Mouse (Mus musculus) adrenal gland, postnatal 14 days (tissue): ENCODE measurements at regions not wholly inside any gene's neighbourhood (a gene's known extent, or its start where the extent isn't known, plus 50 kb on each side); places are given as distances from the start of the nearest gene placed in this dataset.

Experiments
- DNase-seq: peaks from one replicate; pipeline ENCODE4 v3.0.0; 2021; ENCODE audit warnings: mixed read lengths

DNA sequence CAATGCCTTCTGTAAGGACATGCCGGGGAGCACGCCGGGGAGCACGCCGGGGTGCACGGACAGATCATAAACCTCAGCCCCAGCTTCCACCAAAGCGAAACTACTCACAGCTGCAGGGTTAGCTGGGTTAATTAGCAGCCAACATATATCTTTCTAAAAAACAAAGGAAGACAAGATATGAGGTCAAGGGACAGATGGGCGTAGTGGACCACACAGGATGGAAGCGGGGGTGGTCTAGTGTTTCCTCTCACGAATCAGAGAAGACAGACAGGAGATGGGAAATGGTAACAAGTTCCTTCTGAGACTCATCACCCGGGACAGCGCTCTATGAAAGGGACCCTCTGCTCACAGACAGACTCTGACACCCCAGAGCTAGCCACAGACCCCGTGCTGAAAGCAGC lies 60.0 kb upstream of the Ajap1 start:
- DNase-seq, result no peak

DNA sequence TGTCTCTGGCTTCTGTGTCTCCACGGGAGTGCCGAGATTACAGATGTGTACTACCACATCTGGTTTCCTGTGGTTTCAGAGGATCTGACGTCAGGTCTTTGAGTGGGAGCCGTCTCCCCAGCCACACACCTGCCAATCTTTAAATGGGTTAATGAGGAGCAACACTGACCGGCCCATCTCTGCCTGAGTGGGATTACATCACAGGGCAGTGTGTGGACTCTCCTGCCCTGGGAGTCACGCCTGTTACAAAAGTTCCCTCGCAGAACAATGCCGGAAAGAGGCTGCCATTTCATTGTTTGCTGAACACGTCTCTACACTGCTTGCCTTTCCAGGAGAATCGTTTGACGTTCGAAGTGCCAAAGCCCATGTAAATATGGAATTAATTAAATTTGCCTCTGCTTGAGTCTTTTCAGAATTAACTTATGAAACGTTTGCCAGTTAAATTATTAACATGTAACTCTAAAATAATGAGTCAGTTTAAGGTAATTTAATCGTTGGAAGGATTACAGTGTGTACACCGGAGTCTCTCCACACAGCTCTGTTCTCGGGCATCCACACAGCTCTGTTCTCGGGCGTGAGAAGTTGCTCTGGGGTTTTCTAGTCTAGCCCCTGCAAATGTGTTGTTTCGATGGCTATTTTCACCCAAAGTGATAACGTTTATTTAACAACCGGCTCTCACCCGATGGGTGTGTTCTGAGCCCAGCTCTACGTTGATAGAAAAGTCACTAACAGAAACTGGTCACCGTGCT lies 61.5 kb upstream of the Ajap1 start:
- no peak for DNase-seq

DNA sequence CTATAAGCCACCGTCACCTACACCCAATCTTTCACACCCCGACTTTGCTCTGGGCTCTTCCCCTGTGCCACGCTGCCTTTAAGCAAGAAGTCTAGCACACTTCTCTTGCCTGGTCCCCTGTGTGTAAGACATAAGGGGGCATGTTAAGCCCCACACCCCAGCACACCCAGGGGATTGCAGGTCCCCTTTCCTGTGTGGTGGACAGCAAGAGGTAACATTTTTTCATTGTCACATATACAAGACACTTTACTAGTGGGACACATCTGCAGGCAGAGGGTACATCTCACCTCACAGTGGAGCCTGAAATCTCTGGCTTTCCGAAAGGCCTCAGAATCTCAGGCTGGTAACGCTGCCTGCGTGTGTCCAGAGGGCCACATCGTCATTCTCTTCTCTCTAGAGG lies 64.1 kb upstream of the Ajap1 start:
- no peak for DNase-seq

DNA sequence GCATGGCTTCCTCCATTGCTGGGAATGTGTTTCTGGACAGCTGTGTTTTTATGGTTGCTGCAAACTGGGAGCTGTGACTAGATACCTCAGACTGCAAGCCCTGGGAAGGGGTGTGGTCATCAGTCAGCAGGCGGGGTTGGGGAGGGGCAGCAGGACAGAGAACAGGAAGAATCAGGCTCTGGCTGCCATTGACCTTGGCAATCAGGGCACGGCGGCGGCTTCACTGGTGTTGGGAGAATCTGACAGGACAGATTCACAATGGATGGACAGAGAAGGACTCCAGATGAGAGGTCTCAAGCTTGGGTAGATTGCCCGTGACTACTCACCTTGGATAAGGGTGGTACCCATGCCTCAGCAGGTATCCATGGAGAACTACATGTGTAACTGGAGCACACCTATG lies 64.5 kb upstream of the Ajap1 start:
- DNase-seq, result no peak

DNA sequence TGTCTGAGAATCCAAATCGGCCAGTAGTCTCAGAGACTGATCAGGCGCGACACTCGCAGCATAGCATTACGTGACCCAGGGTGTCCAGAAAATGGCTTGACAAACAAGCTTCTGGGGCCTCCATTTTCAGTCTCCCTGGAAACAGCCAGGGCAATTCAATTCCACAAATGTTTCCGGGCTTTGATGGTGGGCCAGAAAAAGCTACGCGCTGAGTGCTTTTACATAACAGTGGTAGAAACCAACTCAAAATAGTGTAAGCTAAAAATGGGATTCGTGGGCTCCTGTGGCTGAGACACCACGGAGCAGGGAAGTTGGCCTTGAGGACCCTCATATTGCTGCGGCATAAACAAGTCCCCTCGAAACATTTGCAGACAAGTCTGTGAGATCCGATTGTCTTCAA lies 65.3 kb upstream of the Ajap1 start:
- no peak for DNase-seq

DNA sequence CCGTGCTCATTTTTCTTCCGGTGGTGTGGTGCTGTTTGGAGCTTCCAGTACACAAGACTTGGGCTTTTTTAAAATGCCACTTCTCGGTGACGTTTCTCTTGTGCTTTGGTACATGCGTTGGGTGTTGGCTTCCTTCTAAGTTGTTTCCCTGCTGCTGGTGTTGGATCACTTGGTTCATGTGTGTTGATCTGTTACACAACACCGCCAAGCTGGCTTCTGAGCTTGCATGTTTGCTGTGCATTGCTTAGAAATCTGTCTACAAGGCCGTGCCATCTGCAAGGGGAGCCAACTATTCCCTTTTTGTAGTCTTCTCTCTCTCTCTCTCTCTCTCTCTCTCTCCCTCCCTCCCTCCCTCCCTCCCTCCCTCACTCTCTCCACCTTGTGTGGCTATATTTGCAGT lies 68.7 kb upstream of the Ajap1 start:
- no peak for DNase-seq

DNA sequence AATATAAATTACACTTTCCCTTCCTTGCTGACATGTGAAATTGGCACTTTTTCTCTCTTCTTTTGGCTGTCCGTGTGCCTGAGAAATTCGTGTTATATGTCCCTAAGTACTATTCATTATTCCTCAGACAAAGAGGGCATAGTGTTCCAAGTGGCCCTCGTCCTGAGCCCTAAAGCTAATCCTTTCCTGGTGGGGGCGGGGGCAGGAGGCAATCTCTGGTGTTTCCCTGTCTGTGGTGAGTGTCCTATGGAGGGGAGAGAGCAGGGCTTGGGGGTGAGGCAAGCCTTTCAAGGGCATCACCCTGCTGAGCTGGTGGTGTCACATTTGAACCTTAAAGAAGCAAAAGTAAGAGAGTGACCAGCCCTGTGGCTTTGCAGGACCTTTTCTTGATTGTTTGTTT lies 69.9 kb upstream of the Ajap1 start:
- no peak for DNase-seq

DNA sequence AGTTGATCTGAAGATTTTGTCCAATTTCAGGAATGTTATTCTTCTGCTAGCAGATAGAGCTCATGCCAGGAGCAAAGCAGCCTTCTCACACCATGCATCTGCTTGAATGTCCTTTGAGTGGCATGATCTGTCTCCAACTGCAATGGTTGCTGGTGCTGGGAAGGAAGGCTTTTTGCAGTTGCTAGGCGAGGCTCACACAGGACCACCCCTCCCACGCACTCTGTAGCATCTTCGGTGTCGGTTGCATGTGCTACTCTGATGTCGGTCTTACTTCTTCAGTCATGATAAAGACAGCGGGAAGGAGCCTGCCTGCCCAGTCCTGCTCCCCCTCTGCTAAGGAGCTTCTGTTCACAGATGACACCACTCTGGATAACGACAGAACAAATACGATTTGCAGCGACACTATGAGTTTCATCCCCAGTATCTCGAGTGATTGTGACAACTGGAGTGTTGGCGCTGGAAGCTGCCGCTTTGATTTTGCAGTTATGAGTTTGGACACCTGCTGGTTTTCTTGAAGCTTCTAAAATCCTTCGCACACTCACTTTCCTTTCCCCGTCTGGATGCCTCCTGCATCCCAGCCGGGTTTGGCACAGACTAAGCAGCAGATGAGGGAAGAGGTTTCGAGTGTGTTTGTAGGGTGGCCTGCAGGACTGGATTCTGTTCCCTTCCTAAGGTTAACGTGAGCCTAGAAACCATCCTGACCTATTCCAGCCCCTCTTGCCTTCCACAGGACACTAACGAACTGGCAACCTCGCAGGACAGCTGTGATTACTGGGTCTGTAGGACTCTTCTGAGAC lies 75.4 kb upstream of the Ajap1 start:
- DNase-seq, result no peak

DNA sequence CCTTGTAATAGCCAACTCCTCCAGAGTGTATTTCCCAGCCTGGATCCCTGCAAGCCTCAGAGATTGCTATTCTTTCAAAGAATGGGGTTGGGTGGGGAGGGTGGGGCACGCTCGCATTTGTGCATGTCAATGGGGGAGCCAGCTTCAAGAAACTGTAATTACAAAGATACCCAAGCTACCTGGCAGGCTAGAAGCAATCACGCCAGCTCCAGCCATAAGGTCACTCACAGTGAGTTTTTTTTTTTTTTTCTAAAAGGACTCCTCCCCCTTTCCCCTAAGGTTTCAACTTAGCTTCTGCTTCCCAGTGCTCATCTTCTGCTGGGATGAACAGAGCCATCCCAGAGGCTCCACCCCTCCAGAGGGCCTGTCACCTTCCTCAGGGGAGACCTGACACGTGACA lies 77.0 kb upstream of the Ajap1 start:
- no peak for DNase-seq

DNA sequence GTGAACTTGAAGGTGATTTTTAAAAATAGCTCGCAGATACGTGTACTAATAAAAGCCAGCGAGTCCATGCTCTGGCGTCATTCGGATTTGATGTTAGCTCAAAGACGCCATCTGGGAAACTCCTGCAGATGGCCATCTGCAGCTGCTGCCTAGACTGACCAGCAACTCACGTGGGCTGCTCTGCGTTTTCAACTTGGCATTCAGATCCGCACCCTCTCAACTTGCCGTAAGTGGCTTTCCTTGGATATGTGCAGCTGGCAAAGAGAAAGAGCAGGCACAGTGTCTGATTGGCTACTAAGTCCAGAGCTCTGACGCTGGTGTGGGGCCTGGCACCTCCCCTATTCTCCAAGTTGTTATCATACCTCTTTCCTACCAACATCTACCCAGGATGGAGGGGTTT lies 77.6 kb upstream of the Ajap1 start:
- no peak for DNase-seq

DNA sequence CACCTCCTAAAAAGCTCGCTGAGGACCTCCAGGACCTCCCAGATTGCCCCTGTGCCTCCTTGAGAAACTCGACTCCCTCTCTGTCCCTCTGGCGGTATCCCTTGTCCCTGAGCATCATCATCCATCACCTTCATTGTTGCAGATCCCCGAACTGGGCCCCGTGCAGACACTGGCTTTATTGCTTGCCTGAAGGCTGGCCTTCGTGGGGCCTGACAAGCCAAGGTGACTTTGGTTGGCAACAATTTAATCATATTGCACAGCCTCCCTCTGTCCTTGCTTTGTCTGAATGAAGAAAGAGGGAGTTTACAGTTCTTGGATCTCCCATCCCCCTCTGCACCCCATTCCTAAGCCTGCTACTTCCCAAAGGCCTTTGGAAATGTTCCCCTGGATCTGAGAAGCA lies 78.3 kb upstream of the Ajap1 start:
- peak; percentile 85 for DNase-seq

DNA sequence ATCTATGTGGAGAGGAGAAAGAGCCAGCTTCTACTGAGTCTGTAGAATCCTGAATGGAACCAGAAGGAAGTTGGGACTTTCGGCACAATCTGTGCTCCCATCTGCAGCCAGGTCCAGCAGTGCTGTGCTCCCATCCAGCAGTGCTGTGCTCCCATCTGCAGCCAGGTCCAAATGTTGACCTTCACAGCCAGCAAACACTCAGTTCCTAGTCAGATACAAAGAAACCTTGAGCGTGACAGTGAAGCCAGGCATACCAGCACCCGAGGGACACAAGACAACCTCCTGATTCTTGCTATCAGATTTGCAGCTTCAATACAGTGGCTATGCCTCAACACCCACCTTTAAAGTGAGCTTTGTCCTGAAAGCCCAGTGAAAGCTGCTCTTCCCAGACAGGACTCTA lies 79.4 kb upstream of the Ajap1 start:
- DNase-seq, result peak; percentile 29

DNA sequence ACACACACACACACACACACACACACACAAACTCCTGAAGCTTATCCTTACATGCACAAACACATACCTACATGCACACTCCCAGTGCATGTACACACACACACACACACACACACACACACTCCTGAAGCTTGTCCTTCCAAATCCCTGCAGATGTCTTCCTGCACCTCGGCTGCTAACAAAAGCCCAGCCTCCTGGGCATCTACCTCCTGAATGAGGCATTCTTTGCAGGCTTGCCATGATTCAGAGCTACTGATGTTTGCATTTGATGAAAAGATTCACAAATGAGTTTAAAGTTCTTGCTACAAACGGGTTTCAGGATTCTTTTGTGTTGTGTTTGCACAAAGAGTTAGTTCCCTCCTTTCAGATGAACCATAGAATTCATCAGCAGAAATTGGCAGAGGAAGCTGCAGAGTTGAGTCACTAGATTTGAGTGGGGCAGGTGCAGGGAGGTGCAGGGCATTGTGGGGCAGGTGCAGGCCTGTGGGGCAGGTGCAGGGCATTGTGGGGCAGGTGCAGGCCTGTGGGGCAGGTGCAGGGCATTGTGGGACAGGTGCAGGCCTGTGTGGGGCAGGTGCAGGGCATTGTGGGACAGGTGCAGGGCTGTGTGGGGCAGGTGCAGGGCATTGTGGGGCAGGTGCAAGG lies 84.8 kb upstream of the Ajap1 start:
- DNase-seq, result no peak

DNA sequence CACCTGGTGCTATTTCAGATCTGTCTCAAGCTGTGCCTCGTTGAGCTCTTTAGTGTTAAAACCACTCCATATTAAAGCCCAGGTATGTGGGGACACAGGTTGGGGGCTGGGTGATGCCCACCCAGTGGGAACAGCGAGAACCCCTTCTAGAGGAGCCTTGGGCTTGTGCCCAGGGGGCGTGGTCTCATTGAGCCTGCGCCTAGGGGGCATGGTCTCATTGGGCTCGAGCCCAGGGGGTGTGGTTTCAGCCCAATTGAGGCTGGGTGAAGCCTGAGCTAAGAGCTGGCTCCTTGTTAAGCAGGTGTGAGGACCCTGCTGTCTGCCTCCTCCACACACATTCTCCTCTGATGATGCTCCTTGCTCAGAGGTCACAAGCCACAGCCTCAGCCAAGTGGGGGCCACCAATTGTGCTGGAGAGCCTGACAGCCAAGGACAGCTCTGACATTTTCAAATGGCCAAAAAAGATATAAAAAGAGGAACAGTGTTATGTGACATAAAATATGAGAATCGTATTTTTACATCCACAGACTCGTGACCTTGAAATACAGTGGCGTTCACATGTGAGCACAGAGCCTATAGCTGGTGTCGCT lies 90.7 kb upstream of the Ajap1 start:
- DNase-seq, result peak; percentile 63

DNA sequence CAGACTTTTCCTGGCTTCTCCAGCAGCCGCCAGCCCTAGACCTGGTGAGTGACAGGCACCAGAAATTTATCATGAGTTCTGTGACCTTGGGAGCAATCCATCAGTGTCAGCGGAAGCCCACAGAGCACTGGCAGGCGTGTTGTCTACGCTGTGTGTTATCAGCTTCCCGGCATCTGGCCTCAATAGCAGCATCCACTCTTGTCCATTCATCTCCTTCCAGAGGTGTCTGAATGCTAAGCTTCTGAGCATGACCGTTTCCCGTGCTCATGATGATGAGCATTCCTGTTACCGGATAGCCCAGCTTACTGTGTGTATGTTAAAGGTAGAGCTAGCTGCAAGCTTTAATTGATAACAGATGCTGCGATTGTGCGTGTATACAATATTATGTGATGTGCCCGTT lies 110.7 kb upstream of the Ajap1 start:
- peak; percentile 35 for DNase-seq

DNA sequence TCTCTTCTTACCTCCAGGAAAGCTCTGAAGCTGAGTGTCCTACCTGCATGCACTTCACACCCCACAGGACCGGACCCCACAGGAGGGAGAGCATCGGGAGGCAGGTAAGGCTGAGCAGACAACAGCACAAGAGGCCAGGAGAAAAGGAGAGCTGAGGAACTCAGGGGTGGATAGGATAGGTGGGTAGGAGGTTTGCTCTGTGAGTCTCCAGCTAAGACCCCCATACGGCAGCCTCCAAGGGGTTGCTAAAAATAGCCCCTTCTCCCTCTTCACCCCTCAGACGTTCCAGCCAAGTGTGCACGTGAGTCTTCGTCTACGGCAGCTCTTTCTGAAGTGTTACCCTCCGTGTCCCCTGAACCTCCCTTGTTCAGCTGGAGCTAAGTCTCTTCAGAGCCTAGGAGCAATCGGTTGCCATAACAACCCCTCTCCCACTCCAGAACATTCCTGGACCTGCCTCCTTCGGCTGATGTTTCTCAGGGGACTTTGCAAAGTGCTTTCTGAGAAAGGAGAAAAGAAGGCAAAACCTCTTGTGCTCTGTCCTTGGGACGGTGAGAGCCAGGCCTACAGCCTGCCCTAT lies 117.3 kb upstream of the Ajap1 start:
- no peak for DNase-seq

DNA sequence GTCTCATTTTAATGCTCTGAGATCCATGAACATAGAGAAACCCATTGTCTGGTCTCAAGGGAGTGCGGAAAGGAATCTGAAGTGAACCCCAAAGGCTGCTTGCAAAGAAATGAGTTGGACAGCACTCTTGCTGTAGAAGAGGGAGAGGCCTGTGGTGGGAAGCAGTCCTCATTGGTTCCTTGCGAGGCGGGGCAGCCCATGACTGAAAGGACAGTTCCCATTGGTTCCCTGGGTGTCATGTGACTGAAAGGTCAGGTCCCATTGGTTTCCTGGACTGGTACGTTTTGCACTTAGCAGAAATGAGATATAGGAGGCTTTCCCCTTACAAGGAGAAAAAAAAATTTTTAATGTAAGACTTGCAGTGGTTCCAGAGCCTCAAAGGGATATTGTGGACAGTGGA lies 119.9 kb upstream of the Ajap1 start:
- no peak for DNase-seq

DNA sequence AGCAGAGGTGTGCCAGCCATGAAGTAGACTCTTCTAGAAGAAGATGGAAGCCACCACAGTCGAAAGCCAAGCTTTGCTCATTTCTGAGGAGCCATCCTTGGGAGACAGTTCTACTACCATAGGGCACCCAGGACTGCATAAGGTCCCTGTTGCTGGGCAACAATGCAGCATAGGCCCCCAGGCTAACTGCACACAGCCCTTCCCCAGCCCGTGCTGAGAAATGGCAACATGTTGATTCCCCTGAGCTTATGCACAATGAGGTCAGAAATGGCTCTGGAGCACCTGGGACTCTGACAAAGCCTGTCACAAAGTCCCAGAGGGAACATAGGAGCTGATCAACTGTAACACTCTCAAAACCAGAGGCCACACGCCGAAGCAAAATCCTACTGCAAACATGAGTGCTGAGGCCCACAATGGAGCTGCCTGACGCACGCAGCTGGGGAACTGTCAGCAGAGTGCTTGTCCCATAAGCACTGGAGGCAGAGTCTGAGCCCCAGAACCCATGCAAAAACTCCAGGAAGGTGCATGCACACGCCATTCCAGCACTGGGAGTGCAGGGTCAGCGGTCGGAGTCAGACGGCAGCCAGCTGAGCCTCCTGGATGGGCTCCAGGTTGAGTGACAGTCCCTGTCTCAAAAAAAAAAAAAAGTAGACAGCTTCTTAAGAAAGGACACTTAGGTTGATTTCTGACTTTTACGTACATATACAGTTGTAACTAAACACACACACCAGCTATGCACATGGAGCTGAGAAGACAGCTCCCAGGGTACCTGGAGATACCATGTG lies 120.6 kb upstream of the Ajap1 start:
- DNase-seq, result peak; percentile 46

DNA sequence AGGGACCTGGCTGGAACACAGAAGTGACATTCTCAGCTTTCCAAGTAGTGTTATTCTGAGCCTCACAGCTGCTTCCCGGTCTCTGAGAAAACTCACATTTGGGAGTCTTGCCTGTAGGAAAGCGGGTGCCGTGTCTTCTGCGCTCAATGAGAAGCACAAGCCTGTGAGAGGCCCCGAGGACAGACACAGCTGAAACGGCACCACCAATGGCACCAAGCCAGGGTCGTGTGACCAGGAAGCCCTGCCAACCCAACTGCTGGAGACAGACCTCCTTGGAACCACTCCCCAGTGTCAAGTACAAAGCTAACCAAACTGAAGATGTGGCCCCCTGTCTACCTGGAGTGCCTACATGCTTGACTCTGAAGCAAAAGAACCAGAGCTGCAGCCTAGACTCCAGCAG lies 121.3 kb upstream of the Ajap1 start:
- peak; percentile 85 for DNase-seq

DNA sequence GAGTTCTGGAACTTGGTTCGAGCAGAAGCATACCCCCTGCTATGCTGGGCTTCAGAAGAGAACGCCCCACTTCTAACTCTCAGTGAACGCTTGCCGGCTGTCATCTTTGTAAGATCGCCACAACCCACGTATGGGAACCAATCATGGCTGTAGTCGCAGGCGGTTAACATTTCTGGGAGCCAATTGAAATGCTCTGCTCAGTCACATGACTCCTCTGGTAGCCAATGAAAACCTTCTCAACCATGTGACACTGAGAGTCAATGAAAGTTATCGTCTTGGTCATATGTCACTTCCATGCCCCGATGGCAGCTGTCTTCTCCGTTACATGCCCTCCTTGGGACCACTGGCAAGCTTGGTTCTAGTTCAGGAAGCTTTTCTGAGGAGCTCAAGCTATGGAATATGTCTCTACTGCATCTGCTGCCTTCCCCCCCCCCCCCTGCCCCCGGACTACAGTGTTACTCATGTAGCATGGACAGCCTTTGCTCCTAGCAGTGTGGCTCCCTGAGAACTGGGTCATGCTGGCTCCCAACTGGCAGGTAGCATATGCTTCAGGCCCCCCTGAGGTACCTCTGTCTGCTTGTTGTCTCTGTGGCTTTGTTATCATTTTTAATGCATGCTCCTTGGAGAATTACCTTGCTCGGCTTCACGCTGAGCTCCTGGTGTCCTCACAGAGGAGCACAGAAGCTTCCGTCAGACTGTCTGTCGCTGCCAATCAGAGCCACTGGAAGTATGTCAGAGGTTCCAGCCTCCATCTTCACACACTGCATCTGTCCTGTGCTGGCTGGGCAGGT lies 122.3 kb upstream of the Ajap1 start:
- no peak for DNase-seq

DNA sequence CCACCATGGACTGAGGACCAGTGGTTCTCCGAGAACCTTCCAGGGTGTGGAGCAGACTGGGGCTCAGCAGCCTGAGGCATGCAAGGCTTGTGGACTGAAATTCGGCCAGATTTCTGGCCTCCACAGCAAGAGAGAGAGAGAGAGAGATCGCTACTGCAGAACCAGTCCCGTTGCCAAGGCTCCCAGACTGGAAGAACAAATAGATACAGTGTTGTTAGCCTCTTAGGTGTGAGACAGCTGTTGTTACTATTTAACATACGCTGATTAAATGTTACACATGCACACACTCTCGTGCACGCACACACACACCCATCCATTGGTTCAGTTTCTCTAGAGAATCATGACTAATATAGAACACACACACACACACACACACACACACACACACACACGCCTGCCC lies 133.4 kb upstream of the Ajap1 start:
- no peak for DNase-seq
